13 mouse cellular contexts compared by ENCODE assay signal in genomic region chr19:55101659-55102058, GRCm38 (mm10). TPM values are rescaled to one million over a fixed set of nuclear protein-coding genes. Genes with fewer than 3 reads are reported as not detected.
DNase-seq lines count a peak whose midpoint lies in the region; ATAC-seq and TF ChIP-seq lines count a peak whose summit lies in the region.
"Had no signal": no experiment of that assay in that cellular context is flagged by ENCODE, and none has a peak within 500 bp of the region (broad histone marks: within the 10 kb centered on the region; RNA-seq: fewer than 3 reads in every experiment).

No protein-coding gene starts in this region.

- H3K9ac ChIP-seq in heart, adult 2 months (ENCODE audit: low read depth, low read length), result peak overlapping the region; percentile 48
- H3K9ac ChIP-seq in liver, adult 2 months (ENCODE audit: low read depth, low read length), result no peak overlapping the region; the same call in 1 of the 2 replicates
- H3K9ac ChIP-seq in liver, postnatal 0 days (replicated peaks), result no peak overlapping the region
- H3K9ac ChIP-seq: hindbrain, embryonic 12.5 days; liver, embryonic 12.5 days; neural tube, embryonic 13.5 days; stomach, embryonic 15.5 days had no signal

- H3K4me3 ChIP-seq in heart, adult 2 months, result peak overlapping the region; percentile 49
- H3K4me3 ChIP-seq in liver, adult 2 months (ENCODE audit: insufficient read depth, low read depth, low read length), result no peak overlapping the region
- no peak overlapping the region for H3K4me3 ChIP-seq in liver, postnatal 0 days (ENCODE audit: low read depth, low read length)
- H3K4me3 ChIP-seq in testis, adult 2 months (ENCODE audit: control insufficient read depth, low read depth, low read length), result peak overlapping the region; percentile 20; the same call in 1 of the 2 replicates
- H3K4me3 ChIP-seq: hindbrain, embryonic 12.5 days; liver, embryonic 12.5 days; neural tube, embryonic 13.5 days; stomach, embryonic 15.5 days had no signal

- peaks cover 6% of the 10 kb centered on the region for H3K36me3 ChIP-seq in heart, adult 2 months (ENCODE audit: control insufficient read depth, insufficient read depth, low read length)
- H3K36me3 ChIP-seq in liver, adult 2 months (ENCODE audit: control insufficient read depth, insufficient read depth, low read length), result peaks cover 12% of the 10 kb centered on the region
- no peaks in the 10 kb centered on the region for H3K36me3 ChIP-seq in liver, postnatal 0 days (replicated peaks; ENCODE audit: insufficient read depth, low read length)
- no peaks in the 10 kb centered on the region for H3K36me3 ChIP-seq in testis, adult 2 months (ENCODE audit: control insufficient read depth, insufficient read depth, low read length)
- H3K36me3 ChIP-seq: hindbrain, embryonic 12.5 days; neural tube, embryonic 13.5 days; stomach, embryonic 15.5 days had no signal

- peaks cover 12% of the 10 kb centered on the region for H3K4me1 ChIP-seq in heart, adult 2 months (ENCODE audit: control insufficient read depth, insufficient read depth, low read length)
- peaks cover 51% of the 10 kb centered on the region for H3K4me1 ChIP-seq in liver, adult 2 months (ENCODE audit: control insufficient read depth, insufficient read depth, low read length)
- peaks cover 21% of the 10 kb centered on the region for H3K4me1 ChIP-seq in liver, postnatal 0 days (ENCODE audit: insufficient read depth)
- H3K4me1 ChIP-seq in testis, adult 2 months (ENCODE audit: control insufficient read depth, insufficient read depth, low read length), result peaks cover 8% of the 10 kb centered on the region

- TF ChIP-seq POLR2A in heart, adult 2 months (IDR thresholded peaks at IDR 0.05; ENCODE audit: insufficient read depth, low read depth, low read length), result 0 out of 2 replicates have a peak, but pooled peaks have one; percentile 35
- no peak for TF ChIP-seq POLR2A in liver, adult 2 months (IDR thresholded peaks at IDR 0.05; ENCODE audit: extremely low read depth, insufficient read depth, low read length)
- TF ChIP-seq POLR2A in testis, adult 2 months (IDR thresholded peaks at IDR 0.05; ENCODE audit: control insufficient read depth, low read depth, low read length), result no peak

- intact Hi-C loops in heart, adult 2 months (cut with DNase I), result no loop called here
- intact Hi-C loops in heart, postnatal 25 days (cut with DNase I), result loop anchor here (10.0 kb wide), 1 partner anchor 213 kb away; the partner anchor contains the start of genes Vti1a and Zdhhc6

- no peak for TF ChIP-seq EP300 in heart, adult 2 months (IDR thresholded peaks at IDR 0.05; ENCODE audit: insufficient read depth, low read depth, low read length)
- TF ChIP-seq EP300 in liver, postnatal 0 days (IDR thresholded peaks at IDR 0.05; ENCODE audit: low read depth), result no peak

- H3K27me3 ChIP-seq in heart, adult 2 months (ENCODE audit: control insufficient read depth, insufficient read depth, low read length), result no peaks in the 10 kb centered on the region
- no peaks in the 10 kb centered on the region for H3K27me3 ChIP-seq in liver, adult 2 months (ENCODE audit: control insufficient read depth, insufficient read depth, low read length)
- no peaks in the 10 kb centered on the region for H3K27me3 ChIP-seq in liver, postnatal 0 days (ENCODE audit: insufficient read depth, low read length)
- no peaks in the 10 kb centered on the region for H3K27me3 ChIP-seq in testis, adult 2 months (ENCODE audit: control insufficient read depth, insufficient read depth, low read length)
- H3K27me3 ChIP-seq: hindbrain, embryonic 12.5 days; neural tube, embryonic 13.5 days; stomach, embryonic 15.5 days had no signal

- ATAC-seq in liver, postnatal 0 days, result no peak
- ATAC-seq: liver, embryonic 12.5 days had no signal

- no peak for DNase-seq in heart, adult 2 months
- no peak for DNase-seq in heart, postnatal 25 days (ENCODE audit: low spot score)
- no peak for DNase-seq in liver, adult 2 months (ENCODE audit: extremely low read depth, low read depth, low spot score)
- no peak for DNase-seq in liver, postnatal 0 days
- DNase-seq in testis, postnatal 14 days (ENCODE audit: low spot score), result no peak
- peak; percentile 14 for DNase-seq in thymus, postnatal 4 days
- DNase-seq in adipocyte (ENCODE audit: low spot score), result no peak
- DNase-seq: cerebellum, adult 11-12 months had no signal

- peak overlapping the region; percentile 91 for H3K27ac ChIP-seq in heart, adult 2 months
- H3K27ac ChIP-seq in liver, adult 2 months (replicated peaks; ENCODE audit: insufficient read depth, low read depth, low read length), result peak overlapping the region; percentile 6; the same call in 1 of the 2 replicates
- H3K27ac ChIP-seq in liver, postnatal 0 days (ENCODE audit: low read depth), result no peak overlapping the region
- peak overlapping the region; percentile 25 for H3K27ac ChIP-seq in testis, adult 2 months (ENCODE audit: control insufficient read depth, insufficient read depth, low read depth, low read length)
- H3K27ac ChIP-seq: hindbrain, embryonic 12.5 days; liver, embryonic 12.5 days; neural tube, embryonic 13.5 days; stomach, embryonic 15.5 days had no signal

- no peaks in the 10 kb centered on the region for H3K9me3 ChIP-seq in liver, postnatal 0 days (ENCODE audit: low read length)
- H3K9me3 ChIP-seq: hindbrain, embryonic 12.5 days; liver, embryonic 12.5 days; neural tube, embryonic 13.5 days; stomach, embryonic 15.5 days had no signal

- 45% methylated on average over 4 of the region's 4 CpGs for WGBS in heart, adult 2 months
- 40% methylated on average over 4 of the region's 4 CpGs for WGBS in liver, adult 2 months
- WGBS in liver, postnatal 0 days (ENCODE audit: insufficient replicate concordance), result 80% methylated on average over 4 of the region's 4 CpGs

- H3K4me2 ChIP-seq in liver, postnatal 0 days (ENCODE audit: low read depth, low read length), result no peak overlapping the region
- H3K4me2 ChIP-seq: hindbrain, embryonic 12.5 days; liver, embryonic 12.5 days; neural tube, embryonic 13.5 days; stomach, embryonic 15.5 days had no signal

- TF ChIP-seq CTCF in heart, adult 2 months (IDR thresholded peaks at IDR 0.05), result no peak
- TF ChIP-seq CTCF in liver, adult 2 months (IDR thresholded peaks at IDR 0.05; ENCODE audit: low read depth, low read length), result no peak
- TF ChIP-seq CTCF in liver, postnatal 0 days (IDR thresholded peaks at IDR 0.05; ENCODE audit: low read depth), result no peak
- TF ChIP-seq CTCF in testis, adult 2 months (IDR thresholded peaks at IDR 0.05; ENCODE audit: control insufficient read depth, insufficient read depth, insufficient replicate concordance, low read depth, low read length), result no peak

- H3K79me2 ChIP-seq in heart, adult 2 months (replicated peaks; ENCODE audit: control insufficient read depth, insufficient read depth, low read length), result 0 out of 2 replicates have a peak, but pooled peaks cover 1% of the 10 kb centered on the region
- H3K79me2 ChIP-seq in liver, adult 2 months (ENCODE audit: control insufficient read depth, insufficient read depth, low read length), result peaks cover 32% of the 10 kb centered on the region

RNA-seq across cellular contexts. Expression of gene Gpam, which starts 25.4 kb away (rescaled TPM):
- total RNA-seq in heart, adult 2 months (2021), result 100 to 1,000 TPM; 149 to 173 TPM
- 75.4 and 121 TPM in 2 replicates for polyA plus RNA-seq in heart, adult 2 months (2012; rRNA removed)
- 100 to 1,000 TPM; 143 to 173 TPM for total RNA-seq in heart, postnatal 25 days (2021)
- total RNA-seq in liver, adult 2 months (2014; rRNA removed), result 261 and 274 TPM in 2 replicates
- polyA plus RNA-seq in liver, adult 2 months (2012; rRNA removed), result 90.2 and 102 TPM in 2 replicates
- polyA plus RNA-seq in liver, postnatal 0 days (2015; fragmentation: Nextera tagmentation; extraction: Ambion mirVana), result 19.8 and 24.2 TPM in 2 replicates
- polyA plus RNA-seq in testis, adult 2 months (2012; rRNA removed), result 8.0 and 9.3 TPM in 2 replicates

Comparison
In these comparisons a context has a peak if more than half of its experiments do, and no peak if none do; other contexts are left out.
1. H3K4me3 ChIP-seq: peak in heart, adult 2 months (single experiment) and testis, adult 2 months (single experiment); none in liver, adult 2 months (single experiment) and liver, postnatal 0 days (single experiment).